Mouse (Mus musculus) ES-Bruce4 (cell line): ENCODE measurements around the gene Scrn2. TPM values are rescaled to one million over a fixed set of nuclear protein-coding genes. Genes with fewer than 3 reads are reported as not detected.
A peak's percentile ranks its signal among the peaks of the same experiment; 100 is the strongest.

ENCODE experiments used
- H3K27ac ChIP-seq: 2 replicates; pipeline ENCODE4 v1.5.1; 2012; ENCODE audit warnings: low read length, inconsistent platforms; ENCODE audit not compliant: insufficient read depth
- H3K27me3 ChIP-seq: 2 replicates; pipeline ENCODE4 v1.6.1; 2012; ENCODE audit warnings: mild to moderate bottlenecking, low read length, inconsistent platforms; ENCODE audit not compliant: control insufficient read depth, poor library complexity, insufficient read depth, severe bottlenecking
- H3K36me3 ChIP-seq: 2 replicates; pipeline ENCODE4 v1.6.1; 2012; ENCODE audit warnings: inconsistent platforms, mild to moderate bottlenecking, low read length, moderate library complexity; ENCODE audit not compliant: control insufficient read depth, poor library complexity, insufficient read depth, severe bottlenecking
- H3K4me1 ChIP-seq: one replicate; pipeline ENCODE4 v1.8.1; 2011; ENCODE audit warnings: low read length; ENCODE audit not compliant: control insufficient read depth, insufficient read depth
- H3K4me3 ChIP-seq: 2 replicates; pipeline ENCODE4 v1.5.1; 2011; ENCODE audit warnings: low read depth, mild to moderate bottlenecking, low read length
- H3K9ac ChIP-seq: 2 replicates; pipeline ENCODE4 v1.6.1; 2012; ENCODE audit warnings: low read depth, mild to moderate bottlenecking, inconsistent platforms; ENCODE audit not compliant: poor library complexity, severe bottlenecking
- H3K9me3 ChIP-seq: replicated peaks from 2 replicates; pipeline ENCODE4 v1.6.1; 2012; ENCODE audit warnings: mild to moderate bottlenecking, low read length, inconsistent platforms; ENCODE audit not compliant: control insufficient read depth, poor library complexity, insufficient read depth, severe bottlenecking
- CTCF ChIP-seq: IDR thresholded peaks from one replicate; pipeline ENCODE4 v1.8.1; 2011; ENCODE audit warnings: low read depth, low read length
- EP300 ChIP-seq: IDR thresholded peaks from 2 replicates; pipeline ENCODE4 v1.6.1; 2011; ENCODE audit warnings: low read depth, low read length; ENCODE audit not compliant: insufficient read depth
- POLR2A ChIP-seq: IDR thresholded peaks from one replicate; pipeline ENCODE4 v1.8.1; 2011; ENCODE audit warnings: low read length; ENCODE audit not compliant: insufficient read depth
- polyA plus RNA-seq: library from polyadenylated mRNA; stranded (reverse); fragments of >200 nt; gene quantifications from 2 replicates; pipeline ENCODE4 v1.2.4, GENCODE M21; 2011; ENCODE audit warnings: low read depth; ENCODE audit not compliant: missing spikeins, insufficient read depth, insufficient read length

Gene Scrn2
- polyA plus RNA-seq, 1 experiment = 7.4 TPM

- Histone ChIP-seq H3K9ac (peak overlapping the region; percentile 86), H3K27ac (0 out of 2 replicates have a peak overlapping the region, but pooled peaks have one; percentile 3), H3K4me1 (no peaks in the 10 kb centered on the region), H3K9me3 (no peaks in the 10 kb centered on the region), H3K27me3 (no peaks in the 10 kb centered on the region), H3K36me3 (no peaks in the 10 kb centered on the region), H3K4me3 (peak overlapping the region; percentile 52)
- TF ChIP-seq CTCF = no peak
- TF ChIP-seq EP300 = 0 out of 2 replicates have a peak, but pooled peaks have one; percentile 27
- peak; percentile 25 for TF ChIP-seq POLR2A
Observed at GRCm38 (mm10) chr11:96996773-96997379, 32.9 kb upstream of the Scrn2 start.

- Histone ChIP-seq H3K27ac (peak overlapping the region; percentile 13; the same call in 1 of the 2 replicates), H3K27me3 (no peaks in the 10 kb centered on the region), H3K4me1 (no peaks in the 10 kb centered on the region)
Observed at GRCm38 (mm10) chr11:96997380-96997956, 32.3 kb upstream of the Scrn2 start.

DNA sequence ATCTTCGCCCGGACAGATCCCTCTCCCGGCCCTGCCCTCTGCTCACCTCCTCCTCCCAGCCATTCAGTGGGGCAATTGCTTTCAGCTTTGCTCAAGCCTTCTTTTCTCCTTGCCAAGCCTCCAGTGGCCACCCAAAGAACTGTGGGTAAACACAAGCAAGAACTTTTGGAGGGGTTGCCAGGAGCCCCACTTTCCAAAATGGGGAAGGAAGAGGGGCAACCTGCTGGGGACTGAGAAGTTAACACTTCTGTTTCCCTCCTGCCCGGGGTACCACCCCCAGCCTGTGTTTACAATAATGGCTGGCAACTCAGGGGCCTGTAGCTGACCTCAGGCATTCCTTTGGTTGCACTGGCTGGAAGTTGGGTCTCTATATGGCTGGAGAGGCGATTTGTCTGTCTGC lies 26.6 kb upstream of the Scrn2 start:
- TF ChIP-seq EP300 (no peak), CTCF (no peak), POLR2A (no peak)
- Histone ChIP-seq H3K4me3 (no peak overlapping the region), H3K9me3 (no peaks in the 10 kb centered on the region), H3K4me1 (no peaks in the 10 kb centered on the region), H3K27me3 (no peaks in the 10 kb centered on the region), H3K27ac (no peak overlapping the region), H3K36me3 (no peaks in the 10 kb centered on the region), H3K9ac (peak overlapping the region; percentile 12)

More at GRCm38 (mm10) chr11:96997380-96997956, 32.3 kb upstream of the Scrn2 start:
- Histone ChIP-seq H3K36me3 (no peaks in the 10 kb centered on the region), H3K9ac (peak overlapping the region; percentile 86), H3K9me3 (no peaks in the 10 kb centered on the region), H3K4me3 (peak overlapping the region; percentile 52)
- TF ChIP-seq CTCF = no peak
- 0 out of 2 replicates have a peak, but pooled peaks have one; percentile 19 for TF ChIP-seq EP300
- no peak for TF ChIP-seq POLR2A

GRCm38 (mm10) chr11:97007093-97007794 lies 22.5 kb upstream of the Scrn2 start:
- H3K36me3 ChIP-seq = no peaks in the 10 kb centered on the region
- no peak overlapping the region for H3K9ac ChIP-seq
- no peaks in the 10 kb centered on the region for H3K27me3 ChIP-seq
- H3K9me3 ChIP-seq = no peaks in the 10 kb centered on the region
- H3K27ac ChIP-seq = no peak overlapping the region
- no peak overlapping the region for H3K4me3 ChIP-seq
- H3K4me1 ChIP-seq = no peaks in the 10 kb centered on the region
- no peak for TF ChIP-seq EP300
- no peak for TF ChIP-seq POLR2A
- TF ChIP-seq CTCF = no peak

DNA sequence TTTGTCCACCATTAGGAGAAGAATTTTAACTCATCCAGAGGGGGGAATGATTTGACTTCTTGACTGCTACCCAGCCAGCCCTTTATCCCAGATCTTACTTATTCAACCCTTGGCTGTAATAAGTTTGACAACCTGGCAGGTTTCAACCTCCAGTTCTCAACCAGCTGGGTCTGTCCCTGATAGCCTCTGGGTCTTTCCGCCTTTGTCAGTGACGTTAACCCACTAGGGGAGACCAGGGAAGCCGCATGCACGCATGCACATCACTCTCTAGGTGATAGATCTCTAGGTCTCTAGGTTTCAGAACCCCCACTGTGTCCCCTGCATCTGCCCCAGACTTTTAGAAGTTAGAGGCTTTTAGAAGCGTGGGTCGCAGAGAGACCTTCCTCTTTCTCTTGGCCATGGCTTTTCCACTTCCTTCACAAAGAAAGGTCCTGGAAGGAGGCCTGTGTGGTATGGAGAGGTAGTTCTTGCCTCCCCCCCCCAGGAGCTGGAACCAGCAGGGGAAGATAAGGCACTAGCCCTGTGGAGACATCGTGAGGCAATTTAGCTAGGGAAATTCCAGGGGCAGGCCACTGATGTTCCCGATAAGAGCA lies 20.4 kb upstream of the Scrn2 start:
- no peak overlapping the region for H3K9ac ChIP-seq
- no peaks in the 10 kb centered on the region for H3K36me3 ChIP-seq
- H3K27me3 ChIP-seq = no peaks in the 10 kb centered on the region
- TF ChIP-seq EP300 (no peak), POLR2A (no peak), CTCF (no peak)
- H3K4me3 ChIP-seq = no peak overlapping the region
- no peaks in the 10 kb centered on the region for H3K4me1 ChIP-seq
- no peak overlapping the region for H3K27ac ChIP-seq
- H3K9me3 ChIP-seq = no peaks in the 10 kb centered on the region
